Mouse (Mus musculus): Measurements from ENCODE around the gene Rbm28. TPM values are rescaled to one million over a fixed set of nuclear protein-coding genes. Genes with fewer than 3 reads are reported as not detected.

Rbm28 gene
- polyA plus RNA-seq, 1 experiment from 2014 or later, result 43.0 TPM

DNA sequence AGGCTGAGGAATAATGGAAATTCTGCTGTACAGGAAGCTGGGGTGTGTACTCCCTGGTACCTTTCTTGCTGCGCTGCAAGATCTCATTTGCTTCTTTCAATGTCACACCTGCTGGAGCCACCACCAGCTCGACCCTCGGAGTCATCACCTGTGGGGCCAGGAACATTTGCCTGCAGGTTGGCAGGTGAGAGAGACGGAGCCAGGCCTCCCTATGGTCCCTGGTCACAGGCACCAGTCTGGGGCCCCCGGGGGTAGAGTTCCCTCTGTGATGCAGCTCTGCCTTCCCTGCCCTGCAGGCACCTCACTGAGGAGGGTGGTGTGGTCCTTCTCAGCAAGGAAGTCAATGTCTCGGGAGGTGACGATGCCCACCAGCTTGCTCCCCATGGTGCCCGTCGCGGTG is 41.2 kb upstream of the Rbm28 start:
- Histone ChIP-seq H3K4me2 (no peak overlapping the region), H3K4me3 (ENCODE audit: low read depth, low read length) (no peak overlapping the region), H3K9ac (ENCODE audit: low read depth, low read length) (no peak overlapping the region), H3K36me3 (ENCODE audit: control insufficient read depth, insufficient read depth, low read length) (no peaks in the 10 kb centered on the region; the same call in none of the 2 replicates), H3K9me3 (replicated peaks; ENCODE audit: control insufficient read depth, low read length) (no peaks in the 10 kb centered on the region), H3K27me3 (ENCODE audit: control insufficient read depth, insufficient read depth, low read length) (no peaks in the 10 kb centered on the region), H3K27ac (ENCODE audit: low read depth, low read length) (no peak overlapping the region), H3K4me1 (ENCODE audit: control insufficient read depth, insufficient read depth, low read length) (peaks cover under 1% of the 10 kb centered on the region; the same call in 1 of the 2 replicates)
- 78% methylated on average over 10 of the region's 10 CpGs for WGBS (ENCODE audit: insufficient replicate concordance)
- no peak for ATAC-seq (replicated peaks; ENCODE audit: insufficient number of reproducible peaks, low FRiP score, low TSS enrichment)

DNA sequence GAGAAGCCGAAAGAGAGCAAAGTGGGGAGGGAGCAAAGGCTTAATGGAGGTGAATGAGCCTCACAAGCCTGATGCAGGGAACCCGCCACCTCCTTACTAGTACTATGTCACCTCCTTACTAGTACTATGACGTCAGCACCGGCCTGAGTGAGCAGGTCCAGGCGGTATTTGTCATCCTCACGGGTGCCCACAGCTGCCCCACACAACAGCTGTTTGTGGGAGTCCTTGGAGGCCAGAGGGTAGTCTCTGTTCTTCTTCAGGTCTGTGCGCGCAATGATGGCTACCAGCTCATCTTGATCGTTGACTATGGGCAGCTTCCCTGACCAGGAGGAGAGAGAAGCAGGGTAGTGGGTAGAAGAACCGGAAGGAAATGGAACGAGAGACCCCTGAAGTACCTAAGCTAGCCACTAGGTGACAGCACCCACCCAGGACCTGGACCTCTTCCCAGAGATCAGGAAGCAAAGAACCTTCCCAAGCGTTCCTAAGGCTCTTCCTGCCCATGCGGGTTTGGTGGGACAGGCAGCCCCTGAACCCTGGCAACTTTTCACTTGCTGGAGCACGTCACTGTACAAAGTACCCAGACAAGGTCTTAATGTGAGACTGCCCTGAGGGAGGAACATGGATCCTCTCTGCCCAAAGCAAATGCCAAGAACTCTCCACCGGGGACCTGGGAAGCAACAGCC is 40.3 kb upstream of the Rbm28 start:
- Histone ChIP-seq H3K4me1 (ENCODE audit: control insufficient read depth, insufficient read depth, low read length) (no peaks in the 10 kb centered on the region), H3K36me3 (ENCODE audit: control insufficient read depth, insufficient read depth, low read length) (peaks cover 2% of the 10 kb centered on the region), H3K4me3 (ENCODE audit: low read depth, low read length) (no peak overlapping the region), H3K9me3 (replicated peaks; ENCODE audit: control insufficient read depth, low read length) (no peaks in the 10 kb centered on the region), H3K27ac (ENCODE audit: low read depth, low read length) (no peak overlapping the region), H3K9ac (ENCODE audit: low read depth, low read length) (no peak overlapping the region), H3K4me2 (no peak overlapping the region), H3K27me3 (ENCODE audit: control insufficient read depth, insufficient read depth, low read length) (no peaks in the 10 kb centered on the region)
- 52% methylated on average over 15 of the region's 15 CpGs for WGBS (ENCODE audit: insufficient replicate concordance)
- ATAC-seq (replicated peaks; ENCODE audit: insufficient number of reproducible peaks, low FRiP score, low TSS enrichment), result no peak

DNA sequence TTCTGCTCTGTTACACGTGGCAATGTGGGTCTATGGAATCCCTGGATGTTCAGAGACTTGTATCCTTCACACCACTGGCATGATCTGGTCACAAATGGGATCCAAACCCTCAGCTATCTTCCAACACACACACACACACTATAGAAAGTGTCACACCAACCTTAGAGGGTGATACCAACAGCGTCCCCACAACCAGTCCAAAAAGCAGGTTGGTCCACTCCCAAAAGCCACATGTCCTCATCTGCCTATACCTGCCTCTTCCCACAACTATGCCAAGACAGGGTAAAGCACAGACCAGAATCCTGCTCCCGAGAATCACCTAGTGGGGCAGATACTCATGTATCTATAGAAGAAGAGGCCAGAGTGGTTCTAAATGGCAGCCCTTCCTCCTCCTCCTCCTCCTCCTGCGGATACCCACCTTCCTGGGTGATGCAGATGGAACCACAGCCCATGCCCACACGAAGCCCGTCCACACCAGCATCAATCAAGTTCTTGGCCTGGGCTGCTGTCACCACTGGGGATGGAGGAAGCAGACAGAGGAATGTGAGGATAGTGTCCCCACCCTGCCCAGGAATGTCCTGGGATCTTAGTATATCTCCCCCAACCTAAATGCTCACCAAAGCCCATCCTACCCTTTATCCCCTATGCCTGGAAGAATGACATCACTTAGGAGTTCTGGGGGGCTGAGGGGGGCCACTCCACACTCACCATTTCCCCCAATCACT is 39.2 kb upstream of the Rbm28 start:
- peaks cover 2% of the 10 kb centered on the region for H3K36me3 ChIP-seq (ENCODE audit: control insufficient read depth, insufficient read depth, low read length)
- no peak overlapping the region for H3K27ac ChIP-seq (ENCODE audit: low read depth, low read length)

DNA sequence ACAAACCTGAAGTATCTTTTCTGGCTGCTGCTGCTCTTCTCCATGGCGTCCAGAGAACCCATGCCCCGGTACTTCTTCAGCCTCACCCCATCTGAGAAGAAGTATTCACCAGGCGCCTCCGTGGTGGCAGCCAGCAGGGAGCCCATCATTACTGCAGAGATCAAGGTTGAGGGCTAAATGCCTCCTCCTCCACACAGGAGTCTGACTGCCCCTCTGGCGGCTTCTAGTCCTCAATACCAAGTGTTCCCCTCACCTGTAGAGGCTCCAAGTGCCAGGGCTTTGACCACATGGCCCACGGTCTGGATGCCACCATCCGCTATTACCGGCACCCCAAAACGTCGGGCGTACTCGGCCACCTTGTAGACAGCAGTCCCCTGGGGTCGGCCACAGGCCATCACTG is 38.3 kb upstream of the Rbm28 start:
- no peak overlapping the region for H3K4me2 ChIP-seq
- H3K4me1 ChIP-seq (ENCODE audit: control insufficient read depth, insufficient read depth, low read length), result peaks cover 3% of the 10 kb centered on the region; the same call in 1 of the 2 replicates
- no peak overlapping the region for H3K9ac ChIP-seq (ENCODE audit: low read depth, low read length)
- 82% methylated on average over 13 of the region's 13 CpGs for WGBS (ENCODE audit: insufficient replicate concordance)
- no peak overlapping the region for H3K4me3 ChIP-seq (ENCODE audit: low read depth, low read length)
- H3K27ac ChIP-seq (ENCODE audit: low read depth, low read length), result no peak overlapping the region
- H3K9me3 ChIP-seq (replicated peaks; ENCODE audit: control insufficient read depth, low read length), result no peaks in the 10 kb centered on the region
- ATAC-seq (replicated peaks; ENCODE audit: insufficient number of reproducible peaks, low FRiP score, low TSS enrichment), result no peak
- peaks cover 2% of the 10 kb centered on the region for H3K36me3 ChIP-seq (ENCODE audit: control insufficient read depth, insufficient read depth, low read length)
- H3K27me3 ChIP-seq (ENCODE audit: control insufficient read depth, insufficient read depth, low read length), result peaks cover 5% of the 10 kb centered on the region; the same call in 1 of the 2 replicates

More for the DNA sequence above, 39.2 kb upstream of the Rbm28 start:
- no peak for ATAC-seq (replicated peaks; ENCODE audit: insufficient number of reproducible peaks, low FRiP score, low TSS enrichment)
- no peak overlapping the region for H3K4me3 ChIP-seq (ENCODE audit: low read depth, low read length)
- H3K4me2 ChIP-seq, result no peak overlapping the region
- H3K4me1 ChIP-seq (ENCODE audit: control insufficient read depth, insufficient read depth, low read length), result no peaks in the 10 kb centered on the region
- WGBS (ENCODE audit: insufficient replicate concordance), result 78% methylated on average over 6 of the region's 6 CpGs
- 0 out of 2 replicates have a peak, but pooled peaks cover 3% of the 10 kb centered on the region for H3K27me3 ChIP-seq (ENCODE audit: control insufficient read depth, insufficient read depth, low read length)
- H3K9me3 ChIP-seq (replicated peaks; ENCODE audit: control insufficient read depth, low read length), result no peaks in the 10 kb centered on the region
- H3K9ac ChIP-seq (ENCODE audit: low read depth, low read length), result no peak overlapping the region

DNA sequence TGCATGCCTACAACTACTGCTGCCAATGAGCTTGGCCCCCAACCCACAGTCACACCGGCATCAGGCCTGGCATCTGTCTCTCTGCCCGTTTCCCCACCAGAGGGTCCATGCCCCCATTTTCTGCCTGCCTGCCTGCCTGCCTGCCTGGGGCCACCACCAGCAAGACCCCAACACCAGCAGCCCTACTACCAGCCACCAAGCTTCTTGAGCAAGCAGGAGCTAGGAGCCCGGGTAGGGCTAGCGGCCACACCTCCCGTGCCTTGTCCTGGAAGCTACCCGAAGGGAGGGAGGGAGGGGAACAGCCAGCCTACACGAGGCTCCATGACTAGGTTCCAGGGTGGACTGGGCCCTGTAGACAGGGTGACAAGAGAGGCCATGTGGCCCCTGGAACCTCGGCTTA is 37.2 kb upstream of the Rbm28 start:
- no peak overlapping the region for H3K4me3 ChIP-seq (ENCODE audit: low read depth, low read length)
- no peak overlapping the region for H3K27ac ChIP-seq (ENCODE audit: low read depth, low read length)
- peaks cover 2% of the 10 kb centered on the region for H3K36me3 ChIP-seq (ENCODE audit: control insufficient read depth, insufficient read depth, low read length)
- peaks cover 3% of the 10 kb centered on the region; the same call in 1 of the 2 replicates for H3K4me1 ChIP-seq (ENCODE audit: control insufficient read depth, insufficient read depth, low read length)
- H3K4me2 ChIP-seq, result no peak overlapping the region
- no peak overlapping the region for H3K9ac ChIP-seq (ENCODE audit: low read depth, low read length)
- H3K27me3 ChIP-seq (ENCODE audit: control insufficient read depth, insufficient read depth, low read length), result peaks cover 12% of the 10 kb centered on the region
- WGBS (ENCODE audit: insufficient replicate concordance), result 86% methylated on average over 8 of the region's 8 CpGs
- ATAC-seq (replicated peaks; ENCODE audit: insufficient number of reproducible peaks, low FRiP score, low TSS enrichment), result no peak
- H3K9me3 ChIP-seq (replicated peaks; ENCODE audit: control insufficient read depth, low read length), result no peaks in the 10 kb centered on the region

DNA sequence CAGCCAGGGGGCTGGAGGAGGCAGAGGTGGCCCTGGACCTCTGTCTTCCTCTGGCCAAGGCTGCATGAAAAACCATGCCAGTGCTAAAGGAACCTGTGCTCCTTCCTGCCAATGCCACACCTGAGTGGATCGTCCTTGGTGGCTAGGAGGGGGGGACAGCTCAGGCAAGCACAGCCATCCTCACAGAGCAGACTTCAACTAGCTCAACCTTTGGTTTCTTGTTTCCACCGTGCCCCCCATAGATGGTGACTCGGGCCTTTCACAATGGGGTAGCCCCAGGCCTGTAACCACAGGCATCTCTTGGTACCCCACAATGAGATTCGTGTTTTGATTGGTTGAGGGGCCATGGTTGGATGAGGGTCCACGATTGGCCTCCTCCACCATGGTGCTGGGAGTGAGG is 36.5 kb upstream of the Rbm28 start:
- WGBS (ENCODE audit: insufficient replicate concordance), result 89% methylated on average over 5 of the region's 5 CpGs
- H3K4me1 ChIP-seq (ENCODE audit: control insufficient read depth, insufficient read depth, low read length), result peaks cover 3% of the 10 kb centered on the region; the same call in 1 of the 2 replicates
- H3K27me3 ChIP-seq (ENCODE audit: control insufficient read depth, insufficient read depth, low read length), result peaks cover 12% of the 10 kb centered on the region
- ATAC-seq (replicated peaks; ENCODE audit: insufficient number of reproducible peaks, low FRiP score, low TSS enrichment), result no peak
- H3K4me3 ChIP-seq (ENCODE audit: low read depth, low read length), result no peak overlapping the region
- no peak overlapping the region for H3K27ac ChIP-seq (ENCODE audit: low read depth, low read length)
- no peak overlapping the region for H3K9ac ChIP-seq (ENCODE audit: low read depth, low read length)
- no peak overlapping the region for H3K4me2 ChIP-seq
- peaks cover 2% of the 10 kb centered on the region for H3K36me3 ChIP-seq (ENCODE audit: control insufficient read depth, insufficient read depth, low read length)
- no peaks in the 10 kb centered on the region for H3K9me3 ChIP-seq (replicated peaks; ENCODE audit: control insufficient read depth, low read length)

DNA sequence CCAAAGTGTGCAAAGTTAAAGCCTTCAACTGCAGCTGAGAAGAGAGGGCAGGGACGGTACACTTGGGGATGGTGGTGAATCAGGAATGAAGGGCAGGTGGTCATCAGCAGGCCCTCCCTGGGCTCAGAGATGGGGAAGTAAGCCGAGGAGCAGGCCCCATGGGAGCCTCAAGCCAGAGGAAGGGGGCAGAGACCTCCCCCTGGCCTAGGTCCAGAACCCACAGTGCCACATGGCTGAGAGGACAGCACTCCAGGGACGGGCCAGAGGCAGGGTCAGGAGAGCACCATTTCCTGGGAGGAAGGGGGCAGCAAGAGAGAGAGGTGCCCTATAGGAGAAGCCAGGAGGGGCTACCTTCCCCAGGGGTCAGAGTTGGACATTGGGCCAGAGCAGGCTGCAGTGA is 35.7 kb upstream of the Rbm28 start:
- H3K27me3 ChIP-seq (ENCODE audit: control insufficient read depth, insufficient read depth, low read length), result peaks cover 12% of the 10 kb centered on the region
- no peak overlapping the region for H3K4me3 ChIP-seq (ENCODE audit: low read depth, low read length)
- H3K36me3 ChIP-seq (ENCODE audit: control insufficient read depth, insufficient read depth, low read length), result peaks cover 2% of the 10 kb centered on the region
- WGBS (ENCODE audit: insufficient replicate concordance), result 55% methylated on average over 3 of the region's 3 CpGs
- H3K9me3 ChIP-seq (replicated peaks; ENCODE audit: control insufficient read depth, low read length), result no peaks in the 10 kb centered on the region
- H3K27ac ChIP-seq (ENCODE audit: low read depth, low read length), result no peak overlapping the region
- H3K4me2 ChIP-seq, result no peak overlapping the region
- no peak overlapping the region for H3K9ac ChIP-seq (ENCODE audit: low read depth, low read length)
- H3K4me1 ChIP-seq (ENCODE audit: control insufficient read depth, insufficient read depth, low read length), result peaks cover 3% of the 10 kb centered on the region; the same call in 1 of the 2 replicates
- ATAC-seq (replicated peaks; ENCODE audit: insufficient number of reproducible peaks, low FRiP score, low TSS enrichment), result no peak

DNA sequence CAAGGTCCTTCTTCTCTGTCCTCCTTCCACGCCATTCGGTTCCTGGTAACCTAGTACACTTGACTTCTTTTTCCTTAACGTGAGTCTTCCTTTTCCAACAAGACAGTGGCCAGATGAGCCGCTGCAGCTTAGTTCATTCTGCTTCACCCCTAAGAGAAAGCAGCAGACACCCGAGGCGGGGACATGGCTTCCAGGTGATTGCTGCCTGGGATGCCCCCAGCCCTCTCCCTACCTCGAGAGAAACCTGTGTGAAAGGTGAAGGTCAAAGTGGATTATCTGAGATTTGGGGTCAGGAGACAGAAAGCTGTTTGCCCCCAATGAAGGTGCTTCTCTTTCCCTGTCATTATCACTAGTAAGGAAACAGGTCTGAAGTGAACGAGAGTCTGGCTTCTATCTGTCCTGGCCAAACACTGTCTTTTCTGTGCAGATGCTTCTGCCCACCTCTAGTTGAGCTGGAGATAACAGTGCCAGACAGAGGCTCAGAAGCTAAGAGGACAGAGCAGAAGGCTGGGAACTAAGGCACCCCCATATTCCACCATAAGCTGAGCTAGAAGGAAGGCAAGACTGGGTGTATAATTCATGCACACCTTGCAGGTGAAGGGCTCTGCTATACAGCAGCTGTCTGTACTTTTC is 34.5 kb upstream of the Rbm28 start:
- no peak overlapping the region for H3K27ac ChIP-seq (ENCODE audit: low read depth, low read length)
- ATAC-seq (replicated peaks; ENCODE audit: insufficient number of reproducible peaks, low FRiP score, low TSS enrichment), result no peak
- H3K4me3 ChIP-seq (ENCODE audit: low read depth, low read length), result peak overlapping the region; percentile 36
- peaks cover 12% of the 10 kb centered on the region for H3K27me3 ChIP-seq (ENCODE audit: control insufficient read depth, insufficient read depth, low read length)
- H3K9me3 ChIP-seq (replicated peaks; ENCODE audit: control insufficient read depth, low read length), result no peaks in the 10 kb centered on the region
- H3K4me1 ChIP-seq (ENCODE audit: control insufficient read depth, insufficient read depth, low read length), result peaks cover 3% of the 10 kb centered on the region; the same call in 1 of the 2 replicates
- peak overlapping the region; percentile 70 for H3K4me2 ChIP-seq
- WGBS (ENCODE audit: insufficient replicate concordance), result 29% methylated on average over 8 of the region's 8 CpGs
- peak overlapping the region; percentile 65; the same call in 1 of the 2 replicates for H3K9ac ChIP-seq (ENCODE audit: low read depth, low read length)
- H3K36me3 ChIP-seq (ENCODE audit: control insufficient read depth, insufficient read depth, low read length), result peaks cover 2% of the 10 kb centered on the region
